Mouse (Mus musculus): ENCODE results near the gene H2al3.

Gene H2al3

DNA sequence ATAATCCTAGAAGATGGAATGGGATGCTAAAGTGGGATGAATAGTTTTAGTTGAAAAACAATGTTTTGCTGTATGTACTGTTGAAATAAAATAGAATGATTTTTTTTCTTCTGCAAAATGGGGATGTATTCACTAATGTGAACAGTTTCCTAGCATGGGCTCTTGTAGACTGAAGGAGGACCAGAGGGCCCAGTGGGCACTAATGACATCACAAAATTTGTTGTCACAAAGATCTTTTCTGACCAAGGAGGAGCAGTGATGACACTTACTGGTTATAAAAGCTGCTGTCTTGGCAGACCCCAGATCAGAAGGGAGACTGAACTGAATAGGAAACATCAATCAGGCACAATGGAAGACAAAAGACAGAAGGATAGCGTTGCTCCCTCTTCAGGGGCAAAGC is at the start of gene H2al3:
TSS of gene H2al3 (plus strand) at position 301 of the 400 bp plus-strand sequence.
- no peak for DNase-seq

DNA sequence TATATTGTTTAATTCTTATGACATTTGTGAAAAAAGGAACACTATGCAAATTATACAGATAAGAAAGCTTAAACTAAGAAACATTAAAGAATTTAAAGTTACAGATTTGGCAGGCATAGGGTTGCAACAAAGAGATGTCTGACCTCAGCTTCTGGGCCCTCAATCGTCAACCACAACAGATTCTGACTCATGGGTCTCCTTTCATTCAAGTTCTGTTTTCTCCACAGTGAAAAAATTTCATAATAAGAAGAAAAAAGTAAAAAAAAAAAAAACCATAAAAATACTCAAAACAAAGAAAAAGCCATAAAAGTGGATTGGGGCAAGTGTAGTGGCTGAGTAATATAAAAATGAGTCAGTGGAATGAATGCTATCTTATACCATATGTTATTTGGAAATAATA is 39.4 kb upstream of the H2al3 start:
- no peak for DNase-seq

DNA sequence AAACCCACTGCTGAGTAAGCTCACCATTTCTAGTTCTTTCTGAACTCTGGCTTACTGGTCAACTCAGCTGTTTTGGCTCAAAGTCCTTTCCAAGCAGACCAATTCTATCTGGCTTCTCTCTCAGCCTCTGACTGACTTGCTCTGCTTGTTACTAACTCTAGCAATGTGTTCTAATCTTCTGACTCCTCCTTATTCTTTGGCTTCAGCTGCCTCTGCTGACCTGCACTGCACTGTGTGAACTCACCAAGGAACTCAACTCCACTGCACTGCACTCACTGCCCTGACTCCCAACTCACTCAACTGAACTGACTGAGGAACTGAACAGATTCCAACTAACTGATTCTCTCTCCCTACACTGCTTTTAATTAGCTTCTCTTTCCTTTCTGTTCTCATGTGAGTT is 37.0 kb upstream of the H2al3 start:
- no peak for DNase-seq

DNA sequence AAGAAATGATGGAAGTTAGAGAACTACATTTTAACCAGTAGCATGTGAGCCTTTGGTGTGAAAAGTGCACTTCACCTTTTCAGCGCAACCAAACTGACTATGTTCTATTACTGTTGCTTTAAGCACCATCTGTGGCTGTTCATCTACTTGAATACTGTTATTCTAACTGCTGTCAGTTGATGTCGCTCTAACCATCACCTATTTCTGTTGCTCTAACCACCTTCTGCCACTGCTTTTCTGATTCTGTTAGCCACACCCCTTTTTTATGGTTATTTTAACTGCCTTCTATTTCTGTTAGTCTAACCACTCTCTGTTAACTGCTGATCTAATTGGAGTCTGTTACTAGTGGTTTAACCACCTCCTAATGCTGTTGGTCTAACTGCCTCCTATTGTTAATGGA is 14.7 kb upstream of the H2al3 start:
- no peak for DNase-seq

DNA sequence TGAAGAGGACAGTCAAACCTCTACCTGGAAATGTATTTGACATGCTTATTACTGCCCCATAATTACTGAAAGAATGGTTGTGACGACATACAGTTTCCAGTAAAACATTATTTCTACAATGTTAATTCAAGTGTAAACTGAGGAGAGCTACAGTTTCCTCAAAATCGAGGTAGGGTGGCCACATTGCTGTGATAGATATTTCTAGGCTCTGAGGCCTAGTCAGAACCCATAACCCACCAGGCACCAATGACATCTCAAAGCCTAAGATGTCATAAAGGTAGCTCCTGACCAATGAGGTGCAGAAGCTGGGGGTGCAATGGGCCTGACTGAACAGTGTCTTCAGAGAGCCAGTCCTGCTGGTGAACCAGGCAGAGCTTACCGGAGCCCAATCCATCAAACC is 2.9 kb upstream of the H2al3 start, which contains the start of gene Hypm:
TSS of gene Hypm (plus strand) at position 301 of the 400 bp plus-strand sequence.
- DNase-seq: no peak

GRCm38 (mm10) chrX:9861859-9862258 is 12.4 kb downstream of the H2al3 start:
- DNase-seq: no peak

- DNase-seq: no peak
These were observed 26.0 kb downstream of the H2al3 start for GRCm38 (mm10) chrX:9875519-9875918.

DNA sequence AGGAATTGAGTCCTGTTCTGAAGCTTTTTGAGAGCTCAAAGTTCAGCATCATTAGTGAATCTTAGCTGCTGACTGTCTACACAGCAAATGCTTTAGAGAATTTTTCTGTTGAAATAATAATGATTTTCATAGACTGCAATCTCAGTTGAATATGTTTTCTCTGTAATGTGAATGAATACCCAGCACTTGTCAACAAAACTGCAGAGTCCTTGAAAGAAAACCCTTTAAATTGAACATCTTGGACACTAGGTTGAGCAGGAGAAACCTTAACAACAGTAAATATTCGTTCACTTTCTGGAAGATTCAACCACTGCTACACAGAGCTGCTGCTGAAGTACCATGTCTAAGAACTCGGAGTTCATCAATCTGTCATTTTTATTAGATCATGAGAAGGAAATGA is 35.8 kb downstream of the H2al3 start, which contains the start of gene Sytl5:
TSS of gene Sytl5 (plus strand) at position 301 of the 400 bp plus-strand sequence.
- DNase-seq: no peak

Measured in lung, postnatal 4 days (tissue).